Mouse (Mus musculus): Measurements from ENCODE around the gene Cdc26. TPM values are rescaled to one million over a fixed set of nuclear protein-coding genes. Genes with fewer than 3 reads are reported as not detected.

Gene Cdc26
- total RNA-seq, 2 experiments from 2014 or later, result 65.6 to 66.9 TPM

DNA sequence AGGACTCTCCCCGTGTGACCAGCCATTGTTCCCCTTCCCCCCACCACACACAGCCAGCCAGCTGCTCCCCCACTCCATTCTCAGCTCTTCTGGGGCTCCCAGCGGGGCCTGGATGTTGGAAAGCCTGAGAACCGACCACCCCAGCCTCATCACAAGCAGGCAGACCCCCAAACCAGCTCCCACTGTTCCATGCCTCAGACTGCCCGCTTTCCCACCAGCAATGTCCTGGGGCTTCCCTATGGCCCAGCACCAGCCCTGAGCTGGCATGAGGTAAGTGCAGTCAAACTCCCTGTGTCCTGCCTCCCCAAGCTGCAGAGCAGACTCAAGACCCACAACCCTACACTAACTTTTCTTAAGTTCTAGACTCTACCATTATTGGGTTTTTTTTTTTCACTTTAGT, 2.3 kb downstream of the Cdc26 start:
- no peak for DNase-seq
- intact Hi-C loops (cut with DNase I), result no loop called here

DNA sequence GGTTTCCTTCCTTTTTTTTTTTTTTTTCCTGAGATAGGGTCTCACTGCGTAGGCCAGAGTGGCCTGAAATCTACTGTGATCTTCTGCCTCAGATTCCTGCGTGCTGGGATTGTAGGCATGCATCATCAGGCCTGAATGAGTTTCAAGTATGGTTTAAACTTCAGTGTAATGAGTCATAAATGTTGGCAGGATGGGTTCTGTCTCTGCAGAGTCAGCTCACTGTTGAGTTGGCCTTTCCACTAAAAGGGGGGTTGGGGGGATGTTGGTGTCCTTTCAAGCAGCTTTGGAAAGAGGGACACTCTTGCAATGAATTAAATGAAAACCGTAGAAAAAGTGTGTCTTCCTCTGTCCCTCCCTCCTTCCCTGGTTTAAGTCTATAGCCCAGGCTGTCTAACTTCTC, 9.5 kb downstream of the Cdc26 start:
- intact Hi-C loops (cut with DNase I), result no loop called here
- no peak for DNase-seq

DNA sequence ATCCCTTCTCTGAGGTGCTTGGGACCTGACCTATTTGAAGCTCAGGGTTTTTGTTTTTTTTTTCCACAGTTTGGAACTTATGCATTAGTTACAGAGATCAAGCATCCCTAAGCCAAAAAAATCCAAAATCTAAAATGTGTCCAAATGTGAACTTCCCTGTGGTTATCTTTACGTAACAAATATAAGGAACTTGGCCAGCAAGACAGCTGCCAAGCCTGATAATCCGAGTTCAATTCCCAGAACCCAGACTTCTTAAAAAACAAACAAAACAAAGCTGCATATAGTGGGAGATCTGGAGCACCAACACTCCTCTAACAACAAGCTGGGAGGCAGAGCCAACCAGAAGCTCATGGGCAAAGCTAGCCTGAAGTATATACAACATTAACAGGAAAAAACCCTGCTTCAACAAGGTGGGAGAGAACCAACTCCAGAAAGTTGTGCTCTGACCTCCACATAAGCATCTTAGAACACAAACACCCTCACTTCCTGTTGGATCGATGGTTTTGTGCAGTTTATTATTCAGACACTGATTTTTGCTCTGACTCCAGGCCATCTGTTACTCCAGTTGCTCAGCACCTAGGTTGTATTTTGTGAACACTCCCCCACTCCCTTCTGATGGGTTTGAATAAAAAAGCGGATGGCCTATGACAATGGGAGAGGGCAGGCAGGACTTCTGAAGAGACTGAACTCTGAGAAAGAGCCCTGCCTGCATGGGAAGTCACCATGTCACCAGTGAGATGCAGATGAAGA, 10.7 kb downstream of the Cdc26 start:
- DNase-seq, result no peak
- intact Hi-C loops (cut with DNase I), result no loop called here

DNA sequence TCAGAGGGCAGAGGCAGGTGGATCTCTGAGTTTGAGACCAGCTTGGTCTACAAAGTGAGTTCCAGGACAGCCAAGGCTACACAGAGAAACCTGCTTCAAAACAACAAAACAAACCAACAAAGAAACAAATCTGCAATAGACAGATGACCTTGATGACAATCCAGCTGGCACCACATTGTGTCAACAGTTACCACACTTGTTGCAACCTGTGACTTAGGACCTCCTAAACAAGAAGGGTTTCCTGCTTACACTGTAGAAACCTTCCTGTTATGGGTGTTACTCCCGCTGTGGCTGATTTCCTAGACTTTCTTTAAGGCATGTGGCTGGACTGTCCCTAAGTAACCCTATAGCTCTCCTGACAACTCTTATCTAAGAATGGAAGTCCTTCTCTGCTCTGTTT, 12.6 kb downstream of the Cdc26 start:
- DNase-seq, result no peak
- intact Hi-C loops (cut with DNase I), result no loop called here

DNA sequence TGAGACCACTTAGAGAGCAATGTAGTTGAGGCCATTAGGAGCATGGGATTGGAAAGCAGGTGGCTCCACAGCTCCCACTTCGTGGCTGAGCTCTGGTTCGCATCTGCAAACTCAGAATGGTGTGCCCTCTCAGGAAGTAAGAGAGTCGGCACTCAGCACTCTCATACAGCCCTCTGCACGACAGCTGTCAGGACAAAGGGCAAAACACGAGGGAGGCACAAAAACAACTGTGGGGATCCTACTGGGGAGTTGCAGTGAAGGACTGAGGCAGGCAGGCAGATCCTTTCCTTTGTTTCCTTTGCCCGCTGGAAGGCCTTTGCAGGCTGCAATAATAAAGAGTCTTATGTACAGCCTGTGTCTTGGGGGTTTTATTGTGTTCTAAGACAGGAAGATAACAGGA, 15.0 kb downstream of the Cdc26 start:
- intact Hi-C loops (cut with DNase I), result no loop called here

DNA sequence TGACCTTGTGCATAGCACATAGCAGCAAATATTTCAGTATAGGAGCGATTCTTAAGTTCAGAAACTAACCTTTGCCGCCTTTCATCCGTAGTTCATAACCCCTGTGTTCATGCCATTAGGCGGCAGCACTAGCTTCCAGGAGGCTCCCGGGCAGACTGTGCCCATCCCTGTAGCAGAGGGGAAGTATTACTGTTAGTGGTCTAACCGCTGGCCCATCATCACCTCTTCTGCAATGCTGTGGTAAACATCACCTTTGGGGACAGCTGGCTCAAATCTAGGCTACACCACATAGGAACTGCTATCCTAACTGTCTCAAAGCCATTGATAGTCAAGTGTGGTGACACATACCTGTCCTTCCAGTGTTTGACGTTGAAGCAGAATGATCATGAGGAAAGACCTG, 16.6 kb downstream of the Cdc26 start:
- intact Hi-C loops (cut with DNase I), result no loop called here
- DNase-seq, result no peak

More for the DNA sequence above, 15.0 kb downstream of the Cdc26 start:
- DNase-seq, result no peak

DNA sequence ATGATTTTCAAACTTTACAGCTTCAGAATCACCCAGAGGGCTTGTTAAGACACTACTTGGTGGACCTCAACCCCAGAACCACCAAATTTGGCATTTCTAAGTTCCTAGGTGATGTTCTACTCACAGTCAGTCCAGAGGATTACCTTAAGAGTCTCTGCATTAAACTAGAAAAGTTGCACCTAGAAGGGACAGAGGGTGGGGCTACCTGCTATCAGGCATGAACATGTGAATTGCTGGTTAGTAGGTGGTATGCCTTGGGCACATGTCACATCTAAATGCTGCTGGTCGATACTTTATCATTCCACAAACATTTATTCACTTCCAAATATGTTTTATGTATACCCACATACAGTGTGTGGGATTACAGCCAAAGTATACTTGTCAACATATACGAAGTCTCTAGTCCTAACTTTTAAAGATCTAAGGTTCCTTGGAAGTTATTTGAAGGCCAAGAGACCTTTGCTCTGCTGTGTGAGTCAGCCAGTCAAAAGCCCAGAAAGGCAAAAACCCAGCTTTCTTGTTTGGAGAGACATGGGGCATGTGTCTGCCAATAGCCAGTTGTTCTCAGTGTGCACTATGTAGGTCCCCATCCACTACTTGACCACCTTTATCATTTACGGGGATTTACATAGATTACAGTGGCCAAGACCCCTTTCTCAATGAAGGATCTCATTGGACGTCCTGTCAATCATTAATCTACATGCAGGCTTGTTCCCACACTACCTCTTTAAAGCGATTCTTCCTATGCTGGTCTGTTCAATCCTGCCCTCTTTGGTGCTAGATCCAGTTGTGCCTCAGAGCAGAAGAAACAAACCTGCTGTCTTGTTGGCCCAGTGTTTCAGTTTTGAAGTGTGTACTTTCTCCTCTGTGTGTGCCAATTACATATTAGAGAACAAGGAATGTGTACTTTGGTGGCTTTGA, 18.6 kb downstream of the Cdc26 start:
- DNase-seq, result no peak
- intact Hi-C loops (cut with DNase I), result no loop called here

DNA sequence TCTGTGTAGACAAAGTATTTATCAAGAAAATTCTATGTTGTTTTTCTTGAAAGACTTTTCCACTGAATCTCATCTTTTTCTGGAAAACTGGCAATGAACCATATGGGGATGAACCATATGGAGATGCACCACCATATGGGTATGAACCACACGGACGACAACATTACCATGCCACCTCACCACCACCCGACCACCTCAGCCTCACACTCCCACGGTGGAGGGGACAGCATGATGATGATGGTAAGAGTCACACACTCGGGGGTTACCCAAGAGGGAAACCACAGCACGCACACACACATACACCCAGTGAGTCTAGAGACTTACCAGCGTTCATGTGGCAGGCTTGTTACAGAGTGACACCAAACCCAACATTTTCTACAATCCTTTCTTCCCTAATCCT, 23.0 kb downstream of the Cdc26 start:
- DNase-seq, result no peak
- intact Hi-C loops (cut with DNase I), result no loop called here

DNA sequence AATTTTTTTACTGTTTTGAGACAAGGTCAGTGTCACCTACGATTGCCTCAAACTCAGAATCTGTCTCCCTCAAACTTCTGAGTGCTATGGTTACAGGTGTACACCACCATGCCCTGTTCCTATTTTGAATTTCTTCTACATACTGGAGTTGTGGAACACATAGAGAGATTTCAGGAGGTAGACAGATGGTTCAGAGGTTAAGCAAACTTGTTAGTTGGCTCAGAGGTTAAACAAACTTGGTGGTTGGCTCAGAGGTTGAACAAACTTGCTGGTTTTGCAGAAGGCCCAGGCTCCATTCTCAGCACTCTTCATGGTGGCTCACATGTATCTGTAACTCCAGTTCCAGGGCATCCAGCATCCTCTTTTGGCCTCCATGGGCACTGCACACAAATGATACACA, 24.3 kb downstream of the Cdc26 start:
- DNase-seq, result no peak
- intact Hi-C loops (cut with DNase I), result no loop called here

DNA sequence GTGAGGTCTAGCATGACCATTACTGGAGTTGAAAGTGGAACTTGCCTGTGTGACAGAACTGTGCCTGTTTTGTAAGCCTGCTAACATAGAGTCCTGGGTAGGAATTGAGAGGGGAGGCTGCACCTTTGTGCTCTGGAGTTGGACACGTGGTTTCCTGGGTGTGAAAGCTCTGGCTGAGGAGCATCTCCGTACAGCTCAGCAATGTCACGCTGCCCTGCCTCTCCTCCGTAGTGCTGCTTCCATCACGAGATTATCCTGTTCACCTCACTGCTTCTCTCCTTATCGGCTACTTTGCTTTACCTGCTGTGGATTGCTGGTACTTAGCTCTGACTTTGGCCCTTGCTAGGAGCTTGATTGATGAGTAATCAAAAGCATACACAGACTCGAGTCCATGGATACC, 24.7 kb downstream of the Cdc26 start:
- intact Hi-C loops (cut with DNase I), result no loop called here
- DNase-seq, result no peak

DNA sequence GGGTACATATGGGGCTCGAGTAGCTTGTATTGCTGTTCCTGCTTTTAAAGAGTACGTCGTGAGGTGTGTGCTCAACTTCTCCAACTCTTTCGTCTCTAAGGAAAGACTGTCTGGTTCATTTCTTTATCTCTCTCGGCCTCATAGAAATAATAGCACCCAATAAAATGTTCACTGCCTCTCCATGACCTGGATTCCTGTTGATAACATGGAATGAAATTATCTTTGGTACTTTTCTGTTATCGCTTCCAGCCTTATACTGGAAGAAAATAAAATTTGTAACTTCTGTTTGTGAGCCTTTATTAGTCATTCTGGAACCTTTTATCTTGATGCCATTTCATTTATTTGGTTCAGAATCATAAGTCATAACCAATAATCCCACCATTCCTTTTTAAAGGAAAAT, 25.2 kb downstream of the Cdc26 start:
- intact Hi-C loops (cut with DNase I), result no loop called here
- no peak for DNase-seq

DNA sequence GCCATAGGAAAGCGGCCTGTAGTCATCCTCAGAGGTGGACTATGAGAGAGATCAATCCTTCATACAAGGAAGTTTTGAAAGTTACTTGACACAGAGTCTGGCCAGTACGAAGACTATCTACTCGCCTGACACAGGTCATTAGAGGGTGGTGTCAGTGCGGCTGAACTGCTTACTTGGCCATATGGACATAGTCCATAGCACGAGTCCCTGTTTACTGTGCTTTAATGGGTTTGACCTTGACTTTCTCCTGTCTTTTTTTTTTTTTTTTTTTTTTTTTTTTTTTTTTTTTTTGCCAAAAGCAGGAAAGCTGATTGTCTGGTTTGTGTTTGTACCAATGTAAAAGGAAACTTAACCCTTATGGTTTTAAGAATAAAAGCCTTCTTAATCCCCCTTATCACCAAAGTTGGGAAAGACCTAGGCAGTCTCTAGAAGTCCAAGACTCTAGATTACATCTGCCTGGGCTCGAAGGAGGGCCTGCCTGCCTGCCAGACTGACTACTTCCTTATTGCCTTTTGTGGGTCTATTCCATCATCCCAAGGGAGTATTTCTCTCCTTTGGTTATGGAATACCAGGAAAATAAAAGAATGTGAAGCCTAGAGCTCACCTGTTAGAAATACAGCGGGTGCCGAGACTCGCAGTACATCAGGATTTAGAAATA, 28.6 kb downstream of the Cdc26 start:
- intact Hi-C loops (cut with DNase I), result no loop called here
- DNase-seq, result no peak

DNA sequence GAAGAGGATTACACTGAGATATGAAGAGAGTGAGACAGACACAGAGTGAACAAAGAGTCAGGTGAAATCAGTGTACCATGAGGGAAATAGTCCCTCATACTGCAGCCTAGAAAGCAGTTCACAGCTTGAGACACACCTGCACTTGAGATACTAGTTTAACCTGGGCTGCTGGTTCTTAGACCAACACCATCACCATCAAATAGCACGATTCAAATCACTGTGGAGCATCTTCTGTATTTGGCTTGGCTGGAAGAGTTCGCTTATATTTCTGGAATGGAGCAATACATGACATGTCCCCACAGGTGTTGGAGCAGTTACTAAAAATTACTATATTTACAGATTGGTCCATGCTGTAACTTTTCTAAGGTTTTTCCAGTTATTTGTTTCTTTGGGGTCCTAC, 32.3 kb downstream of the Cdc26 start:
- intact Hi-C loops (cut with DNase I), result no loop called here
- DNase-seq, result no peak

DNA sequence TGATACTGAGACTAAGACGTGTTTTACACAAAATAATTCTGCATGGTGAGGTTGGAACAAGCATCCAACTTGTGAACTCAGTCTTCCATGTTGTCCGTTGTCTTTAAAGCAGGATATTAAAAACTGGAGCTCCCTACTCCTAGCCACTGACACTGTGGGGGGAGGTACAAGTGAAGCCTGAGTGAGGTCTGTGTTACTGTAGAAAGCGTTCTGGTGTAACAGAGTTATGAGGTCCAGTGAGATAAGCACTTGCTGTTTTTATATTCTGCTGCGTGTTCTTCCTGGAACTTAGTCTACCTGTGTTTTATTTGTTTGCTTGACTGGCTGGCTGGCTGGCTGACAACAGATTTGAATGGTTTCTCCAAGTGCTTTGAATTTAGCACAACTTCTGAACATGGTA, 34.1 kb downstream of the Cdc26 start:
- no peak for DNase-seq
- intact Hi-C loops (cut with DNase I), result no loop called here

DNA sequence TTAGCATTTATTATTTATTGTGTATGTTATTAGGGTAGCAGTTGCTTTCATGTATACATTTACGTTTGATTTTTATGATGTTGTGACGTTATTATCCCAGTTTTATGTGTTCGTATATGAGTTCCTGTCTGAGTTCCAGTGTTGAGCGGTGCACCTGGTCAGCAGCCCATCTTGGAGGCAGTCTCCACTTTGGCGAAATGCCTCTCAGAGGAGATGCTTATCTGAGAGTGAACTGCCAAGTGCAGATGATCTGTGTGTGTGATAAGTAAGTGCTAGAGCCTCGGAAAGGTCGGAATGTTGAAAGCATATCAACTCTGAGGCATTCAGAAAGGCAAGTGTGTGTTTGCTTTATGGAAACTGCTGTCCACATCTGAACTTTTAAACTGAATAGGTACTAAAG, 34.8 kb downstream of the Cdc26 start:
- intact Hi-C loops (cut with DNase I), result no loop called here
- DNase-seq, result no peak

DNA sequence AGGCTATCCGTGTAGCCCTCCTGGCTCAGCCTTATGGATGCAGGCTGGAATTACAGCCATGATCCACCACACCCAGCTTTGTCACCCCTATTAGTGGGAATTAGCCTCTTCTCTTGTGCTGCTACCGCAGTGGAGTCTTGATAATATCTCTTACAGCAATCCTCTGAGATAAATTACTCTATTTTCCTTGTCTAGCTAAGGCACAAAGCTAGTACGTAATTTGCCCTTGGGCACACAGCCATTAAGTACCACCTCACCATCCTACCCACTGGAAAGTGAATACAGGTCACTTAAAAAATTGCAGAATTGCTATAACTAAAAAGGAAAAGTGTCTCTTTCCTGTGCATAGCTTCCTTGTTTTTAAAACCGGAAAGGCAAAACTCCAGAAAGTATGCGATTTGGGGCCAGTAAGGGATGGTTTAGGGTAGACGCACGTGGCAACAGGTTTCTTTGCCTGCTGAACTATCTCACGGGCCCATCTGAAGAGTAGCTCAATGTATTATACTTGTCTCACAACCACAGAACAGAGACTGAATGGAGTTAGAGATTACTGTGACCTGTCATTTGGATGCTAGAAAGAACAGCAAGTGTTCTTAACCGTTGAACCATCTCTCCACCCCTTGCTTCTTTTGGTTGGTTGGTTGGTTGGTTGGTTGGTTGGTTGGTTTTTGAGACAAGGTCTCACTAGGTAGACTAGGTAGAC, 35.5 kb downstream of the Cdc26 start:
- intact Hi-C loops (cut with DNase I), result no loop called here
- DNase-seq, result no peak

DNA sequence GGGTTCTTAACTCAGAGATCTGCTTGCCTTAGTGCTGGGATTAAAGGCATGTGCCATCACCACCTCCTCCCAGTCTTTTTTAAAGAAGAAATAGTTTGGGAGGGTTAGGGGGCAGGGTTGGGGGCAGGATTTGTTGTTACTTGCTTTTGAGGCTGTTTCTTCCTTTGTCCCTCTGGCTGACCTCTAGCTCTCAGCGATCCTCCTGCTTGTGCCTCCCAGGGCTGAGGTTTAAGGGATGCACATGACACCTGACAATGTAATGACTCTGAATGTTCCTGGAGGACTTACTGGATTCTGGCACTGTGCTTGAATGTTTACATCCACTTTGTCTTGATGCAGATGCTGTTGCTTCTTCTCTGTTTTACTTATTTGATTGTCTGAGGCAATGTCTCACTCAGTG, 36.0 kb downstream of the Cdc26 start:
- no peak for DNase-seq
- intact Hi-C loops (cut with DNase I), result no loop called here

DNA sequence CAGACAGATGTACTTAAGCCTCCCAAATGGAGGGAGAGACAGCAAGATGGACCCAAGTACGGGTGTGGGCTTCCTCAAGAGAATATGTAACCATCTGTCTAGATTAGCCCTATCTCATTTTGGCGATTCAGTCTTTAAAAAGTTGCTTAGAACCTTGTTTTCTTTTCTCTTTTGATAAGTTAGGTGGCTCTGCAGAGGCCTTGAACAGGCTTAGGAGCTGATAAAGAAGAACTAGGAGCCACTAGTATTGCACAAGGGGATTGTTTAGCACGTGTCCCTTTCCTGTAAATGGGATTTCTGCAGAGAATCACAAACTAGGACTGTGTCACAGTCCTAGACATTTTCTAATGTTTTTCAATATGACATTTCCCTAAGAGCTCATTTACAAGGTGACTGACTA, 39.4 kb downstream of the Cdc26 start:
- intact Hi-C loops (cut with DNase I), result no loop called here
- DNase-seq, result no peak

DNA sequence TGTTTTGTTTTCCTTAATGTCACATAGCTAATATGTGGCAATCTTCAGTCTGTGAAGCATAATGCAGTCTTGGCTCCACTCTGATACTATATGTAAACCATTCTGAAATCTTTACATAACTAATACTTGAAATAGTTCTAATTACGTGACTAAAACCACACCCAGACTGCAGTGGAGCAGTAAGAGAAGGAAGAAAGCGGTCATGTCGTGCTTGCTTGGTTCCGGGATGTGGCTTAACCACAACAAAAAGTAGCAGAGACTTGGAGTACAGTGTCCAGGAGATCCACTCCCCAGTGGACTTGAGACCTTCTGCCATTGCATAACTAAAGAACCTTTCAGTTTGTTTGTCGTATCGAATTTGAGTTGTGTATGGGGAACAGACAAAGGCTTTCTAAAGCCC, 40.9 kb downstream of the Cdc26 start:
- intact Hi-C loops (cut with DNase I), result no loop called here
- no peak for DNase-seq

DNA sequence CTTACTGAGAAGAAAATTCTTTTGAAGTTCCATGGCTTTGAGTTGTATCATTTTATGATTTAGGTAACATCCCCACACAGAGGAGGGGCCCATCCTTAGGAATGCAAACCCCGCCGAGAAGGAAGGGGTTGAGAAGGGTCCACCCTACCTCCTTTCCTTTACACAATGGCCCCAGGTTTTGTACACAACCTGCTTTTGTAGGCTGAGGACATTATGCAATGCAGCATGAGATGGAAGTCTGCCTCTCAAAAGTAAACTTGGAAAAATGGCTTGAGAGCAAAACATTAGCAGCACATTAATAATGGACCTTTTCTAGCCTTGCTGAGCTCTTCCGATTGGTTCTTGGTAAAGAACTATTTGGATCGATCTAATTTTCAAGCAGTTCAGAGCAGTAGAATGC, 42.2 kb downstream of the Cdc26 start:
- intact Hi-C loops (cut with DNase I), result no loop called here
- no peak for DNase-seq

DNA sequence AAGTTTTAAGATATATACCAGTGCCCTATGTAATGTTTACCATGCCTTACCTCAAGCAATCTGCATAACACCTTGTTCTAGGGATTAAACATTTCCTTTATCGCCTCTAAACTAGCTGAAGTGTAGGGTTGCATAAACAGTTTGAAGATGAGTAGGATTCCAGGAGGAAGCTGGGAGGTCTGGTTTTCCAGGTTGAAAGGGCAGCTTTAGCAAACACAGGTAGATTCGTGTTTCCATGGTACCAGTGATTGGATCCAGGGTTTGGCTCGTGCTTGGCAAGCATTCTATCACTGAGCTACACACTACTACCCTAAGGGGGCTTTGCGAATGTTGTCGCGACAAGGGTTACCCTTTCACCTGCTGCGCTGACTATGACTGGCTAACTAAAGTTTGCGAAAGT, 44.1 kb downstream of the Cdc26 start:
- intact Hi-C loops (cut with DNase I), result no loop called here
- DNase-seq, result no peak

Data from left cerebral cortex, postnatal 4 days (tissue).